Mouse (Mus musculus) heart, postnatal 14 days (tissue): Measurements from ENCODE around the gene Nosip. TPM values are rescaled to one million over a fixed set of nuclear protein-coding genes. Genes with fewer than 3 reads are reported as not detected.

ENCODE experiments used
- DNase-seq, 2 experiments: peaks; one replicate each; pipeline ENCODE4 v3.0.0; 2021 to 2022
- intact Hi-C: fragments of 180-260 bp; cut with DNase I; formaldehyde crosslinking; loops from one replicate; pipeline ENCODE4 v1.15.1; 2025
- microRNA-seq, 2 experiments: library from miRNA; unstranded; fragments of <30 nt; microRNA quantifications; one replicate each; pipeline ENCODE4 v1.2.0; 2021 to 2022
- total RNA-seq, 2 experiments: library from RNA; stranded (reverse); gene quantifications; 2 replicates each; pipeline ENCODE4 v1.2.3; 2021

Nosip gene
- total RNA-seq, 2 experiments from 2014 or later = 27.7 to 33.7 TPM

- no peak for DNase-seq
- intact Hi-C loops = no loop called here
These were observed 64.8 kb downstream of the Nosip start for GRCm38 (mm10) chr7:45126844-45127699.

Small RNA genes within 50 kb of the gene (microRNA-seq; reads per million reads assigned to microRNA genes)
- 927 to 1,241 reads per million in 2 experiments for gene Mir150
- gene Mir5121 = 16.8 to 16.9 reads per million in 2 experiments
- gene Mir7054 = 1.2 to 1.6 reads per million in 2 experiments

Other genes starting within 250 kb of the Nosip start
- 10 to 100 TPM; 31.6 to 33.3 TPM for gene Nup62, start 246.3 kb upstream of the Nosip start, total RNA-seq
- 1 to 10 TPM in 1 of 2 experiments, under 1 TPM in 1; 0.72 to 1.1 TPM for gene Il4i1, start 246.0 kb upstream of the Nosip start, total RNA-seq
- 10 to 100 TPM; 52.4 to 57.4 TPM for gene Atf5, start 245.8 kb upstream of the Nosip start, total RNA-seq
- 10 to 100 TPM; 61.1 to 63.3 TPM for gene Akt1s1, start 213.4 kb upstream of the Nosip start, total RNA-seq
- gene Tbc1d17, start 213.3 kb upstream of the Nosip start, total RNA-seq = 10 to 100 TPM; 41.0 to 42.8 TPM
- 10 to 100 TPM; 17.6 to 18.8 TPM for gene Pnkp, start 205.3 kb upstream of the Nosip start, total RNA-seq
- gene Ptov1, start 192.6 kb upstream of the Nosip start, total RNA-seq = 100 to 1,000 TPM; 149 to 160 TPM
- 10 to 100 TPM; 60.3 to 68.6 TPM for gene Med25, start 169.7 kb upstream of the Nosip start, total RNA-seq
- 10 to 100 TPM in 1 of 2 experiments, 1 to 10 TPM in 1; 9.0 to 18.1 TPM for gene Fuz, start 166.3 kb upstream of the Nosip start, total RNA-seq
- gene Ap2a1, start 132.9 kb upstream of the Nosip start, total RNA-seq = 10 to 100 TPM; 74.5 to 82.2 TPM
- gene Tsks, start 119.2 kb upstream of the Nosip start, total RNA-seq = not detected
- gene Cpt1c, start 87.6 kb upstream of the Nosip start, total RNA-seq = 1 to 10 TPM; 3.1 to 3.5 TPM
- gene Prmt1, start 75.9 kb upstream of the Nosip start, total RNA-seq = 100 to 1,000 TPM; 119 to 128 TPM
- gene Irf3, start 64.8 kb upstream of the Nosip start, total RNA-seq = 10 to 100 TPM; 36.5 to 40.2 TPM
- 10 to 100 TPM; 10.4 to 12.3 TPM for gene Bcl2l12, start 63.7 kb upstream of the Nosip start, total RNA-seq
- gene Scaf1, start 46.1 kb upstream of the Nosip start, total RNA-seq = 10 to 100 TPM; 53.8 to 56.1 TPM
- 10 to 100 TPM; 60.7 to 62.8 TPM for gene Rras, start 44.5 kb upstream of the Nosip start, total RNA-seq
- gene Prr12, start 9.5 kb upstream of the Nosip start, total RNA-seq = 10 to 100 TPM; 27.2 to 28.3 TPM
- gene Prrg2, start 248 bp downstream of the Nosip start, total RNA-seq = 10 to 100 TPM; 11.1 to 11.4 TPM
- gene Rcn3, start 29.8 kb downstream of the Nosip start, total RNA-seq = 10 to 100 TPM; 46.0 to 53.7 TPM
- 10 to 100 TPM; 72.0 to 76.7 TPM for gene Fcgrt, start 41.4 kb downstream of the Nosip start, total RNA-seq
- 100 to 1,000 TPM; 582 to 636 TPM for gene Rps11, start 62.0 kb downstream of the Nosip start, total RNA-seq
- 100 to 1,000 TPM; 573 to 686 TPM for gene Rpl13a, start 66.3 kb downstream of the Nosip start, total RNA-seq
- under 1 TPM in 1 of 2 experiments, not detected in 1; 0.45 TPM for gene Gm45713, start 73.8 kb downstream of the Nosip start, total RNA-seq
- gene Flt3l, start 74.0 kb downstream of the Nosip start, total RNA-seq = 1 to 10 TPM; 4.3 to 5.8 TPM
- gene Pih1d1, start 91.9 kb downstream of the Nosip start, total RNA-seq = 10 to 100 TPM; 27.7 to 31.2 TPM
- gene Aldh16a1, start 92.2 kb downstream of the Nosip start, total RNA-seq = 10 to 100 TPM; 20.3 to 27.3 TPM
- gene Slc17a7, start 101.5 kb downstream of the Nosip start, total RNA-seq = 10 to 100 TPM in 1 of 2 experiments, 1 to 10 TPM in 1; 8.1 to 11.5 TPM
- not detected for gene Gfy, start 117.1 kb downstream of the Nosip start, total RNA-seq
- gene Pth2, start 118.6 kb downstream of the Nosip start, total RNA-seq = not detected
- gene Ccdc155, start 142.5 kb downstream of the Nosip start, total RNA-seq = not detected
- not detected for gene Dkkl1, start 149.7 kb downstream of the Nosip start, total RNA-seq
- gene Tead2, start 153.3 kb downstream of the Nosip start, total RNA-seq = 10 to 100 TPM; 10.1 to 14.4 TPM
- gene Cd37, start 176.7 kb downstream of the Nosip start, total RNA-seq = 1 to 10 TPM; 3.8 to 5.5 TPM
- not detected for gene Slc6a16, start 178.7 kb downstream of the Nosip start, total RNA-seq
- gene Slc6a21, start 215.1 kb downstream of the Nosip start, total RNA-seq = not detected